Mouse (Mus musculus) heart, embryonic 14.5 days (tissue): ENCODE measurements around the gene Psmd2. TPM values are rescaled to one million over a fixed set of nuclear protein-coding genes. Genes with fewer than 3 reads are reported as not detected.
A peak's percentile ranks its signal among the peaks of the same experiment; 100 is the strongest.

Experiments
- ATAC-seq: fragments of 200-750 bp; cut with Nextera tagmentation; 2 replicates; pipeline ENCODE4 v1.8.0; 2017; ENCODE audit warnings: low read depth, moderate TSS enrichment; ENCODE audit not compliant: insufficient number of reproducible peaks, insufficient read depth, low FRiP score
- H3K27ac ChIP-seq, 2 experiments: fragments of 200-500 bp in 1 of 2; fragments of 300-500 bp in 1 of 2; sonication (generic) in 1 of 2; replicated peaks in 1 of 2; 2 replicates each; pipeline ENCODE4 v1.5.1; 2012 to 2014; ENCODE audit warnings: low read depth in 2 of 2, low read length in 2 of 2, control low read depth in 1 of 2, mild to moderate bottlenecking in 1 of 2, mixed read lengths in 1 of 2; ENCODE audit not compliant: control insufficient read depth in 1 of 2, insufficient read depth in 1 of 2
- H3K27me3 ChIP-seq: fragments of 300-500 bp; sonication (generic); 2 replicates; pipeline ENCODE4 v1.6.1; 2014; ENCODE audit warnings: mild to moderate bottlenecking, low read length, control low read depth; ENCODE audit not compliant: control insufficient read depth, insufficient read depth
- H3K36me3 ChIP-seq: fragments of 300-500 bp; sonication (generic); 2 replicates; pipeline ENCODE4 v1.6.1; 2014; ENCODE audit warnings: mild to moderate bottlenecking, control low read depth, low read length, mixed read lengths; ENCODE audit not compliant: control insufficient read depth, insufficient read depth
- H3K4me1 ChIP-seq, 2 experiments: fragments of 200-500 bp in 1 of 2; fragments of 300-500 bp in 1 of 2; sonication (generic) in 1 of 2; 2 replicates each; pipeline ENCODE4 v1.6.1; 2012 to 2014; ENCODE audit warnings: low read length in 2 of 2, control low read depth in 1 of 2, mixed read lengths in 1 of 2; ENCODE audit not compliant: control insufficient read depth in 2 of 2, insufficient read depth in 2 of 2
- H3K4me2 ChIP-seq: fragments of 300-500 bp; sonication (generic); 2 replicates; pipeline ENCODE4 v1.6.1; 2014; ENCODE audit warnings: mild to moderate bottlenecking, low read length
- H3K4me3 ChIP-seq, 2 experiments: fragments of 200-500 bp in 1 of 2; fragments of 300-500 bp in 1 of 2; sonication (generic) in 1 of 2; 2 replicates each; pipeline ENCODE4 v1.5.1; 2012 to 2014; ENCODE audit warnings: low read length in 2 of 2, mild to moderate bottlenecking in 2 of 2, control low read depth in 1 of 2, low read depth in 1 of 2, moderate library complexity in 1 of 2; ENCODE audit not compliant: control insufficient read depth in 1 of 2, insufficient read depth in 1 of 2
- H3K9ac ChIP-seq: fragments of 300-500 bp; sonication (generic); 2 replicates; pipeline ENCODE4 v1.6.1; 2014; ENCODE audit warnings: mild to moderate bottlenecking, low read length
- H3K9me3 ChIP-seq: fragments of 300-500 bp; sonication (generic); 2 replicates; pipeline ENCODE4 v1.6.1; 2016; ENCODE audit warnings: low read length, control low read depth; ENCODE audit not compliant: control insufficient read depth
- WGBS: fragments of 180-500 bp; shearing (Covaris S2); extraction: QIAGEN DNeasy Blood & Tissue Kit; methylation state at CpG from one replicate; pipeline ENCODE4 v1.1.7; 2014; 5-methylcytosine and 5-hydroxymethylcytosine counted together
- microRNA counts: library from miRNA; unstranded; fragments of <30 nt; microRNA quantifications from one replicate; lab custom pipeline; 2016
- microRNA-seq: library from miRNA; unstranded; fragments of <30 nt; microRNA quantifications from one replicate; pipeline ENCODE4, GENCODE M21; 2016
- polyA plus RNA-seq: library from polyadenylated mRNA; unstranded; fragments of >200 nt; fragmentation: Nextera tagmentation; extraction: Ambion mirVana; gene quantifications from 2 replicates; pipeline ENCODE4 v1.2.1, GENCODE M21; 2014

Psmd2 gene
- polyA plus RNA-seq, 1 experiment from 2014 or later = 217 TPM

DNA sequence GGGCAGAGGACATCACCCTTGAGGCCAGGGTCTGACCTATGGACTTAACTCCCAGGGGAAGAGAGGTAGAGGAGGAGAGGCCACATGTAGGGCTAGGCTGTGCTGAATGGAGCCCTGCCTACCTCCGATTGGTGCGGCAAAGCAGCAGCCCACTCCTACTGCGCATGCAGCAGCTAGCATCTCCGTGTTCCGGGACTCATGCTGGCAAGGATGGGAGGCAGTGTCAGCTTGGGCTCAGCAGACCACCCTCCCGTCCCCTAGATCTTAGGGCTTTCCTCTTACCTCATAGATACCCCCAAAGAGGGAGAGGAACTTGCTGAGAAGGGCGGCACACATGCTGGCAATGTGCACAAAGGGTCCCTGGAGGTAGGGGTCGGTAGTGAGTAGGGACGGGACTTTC lies 60.7 kb downstream of the Psmd2 start:
- Histone ChIP-seq H3K4me1 (peaks cover 14 to 21% of the 10 kb centered on the region in 2 experiments), H3K4me2 (no peak overlapping the region), H3K9ac (no peak overlapping the region), H3K27ac (no peak overlapping the region), H3K9me3 (no peaks in the 10 kb centered on the region), H3K27me3 (no peaks in the 10 kb centered on the region), H3K4me3 (no peak overlapping the region), H3K36me3 (peaks cover 34% of the 10 kb centered on the region)
- 78% methylated on average over 9 of the region's 9 CpGs for WGBS
- no peak for ATAC-seq

DNA sequence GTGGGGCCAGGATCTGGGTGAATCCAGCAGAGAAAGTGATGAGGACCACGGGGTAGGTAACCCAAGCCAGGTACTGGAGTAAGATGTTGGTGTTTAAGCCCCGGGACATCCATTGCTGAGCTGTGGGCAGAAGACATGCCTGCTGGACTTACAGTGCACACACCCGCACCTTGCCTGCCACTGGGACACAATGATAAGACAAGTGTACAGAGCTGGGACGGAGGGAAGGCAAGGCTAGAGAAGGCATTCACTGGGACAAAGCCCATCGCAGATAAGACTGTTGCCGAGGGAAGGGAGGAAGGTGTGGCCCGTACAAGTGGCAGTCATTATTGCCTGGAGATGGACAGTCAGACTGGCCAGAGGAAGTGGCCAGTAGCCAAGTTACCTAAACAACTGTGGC lies 61.4 kb downstream of the Psmd2 start:
- Histone ChIP-seq H3K4me2 (no peak overlapping the region), H3K36me3 (peaks cover 34% of the 10 kb centered on the region), H3K4me1 (peaks cover 14 to 21% of the 10 kb centered on the region in 2 experiments), H3K9ac (no peak overlapping the region), H3K4me3 (no peak overlapping the region), H3K27ac (no peak overlapping the region), H3K9me3 (no peaks in the 10 kb centered on the region), H3K27me3 (no peaks in the 10 kb centered on the region)
- ATAC-seq = no peak
- WGBS = 59% methylated on average over 7 of the region's 7 CpGs

MicroRNA genes within 50 kb of the gene (microRNA counts, 519-probe panel; counts per million panel counts)
- 3,631 counts per million, percentile 73 among the panel's probes with 10 or more counts for microRNA mmu-miR-1224 (lab: Ali Mortazavi, UCI)

Small RNAs within 50 kb of the gene (microRNA-seq; reads per million reads assigned to microRNA genes)
- gene Mir1224 = not detected

Other genes starting within 250 kb of the Psmd2 start
- 64.6 and 68.6 TPM in 2 replicates for gene Abcc5, start 225.3 kb upstream of the Psmd2 start, polyA plus RNA-seq
- 67.3 and 69.6 TPM in 2 replicates for gene Eif2b5, start 152.8 kb upstream of the Psmd2 start, polyA plus RNA-seq
- 20.7 and 21.0 TPM in 2 replicates for gene Dvl3, start 134.7 kb upstream of the Psmd2 start, polyA plus RNA-seq
- 451 and 502 TPM in 2 replicates for gene Ap2m1, start 116.2 kb upstream of the Psmd2 start, polyA plus RNA-seq
- gene Abcf3, start 103.1 kb upstream of the Psmd2 start, polyA plus RNA-seq = 37.1 and 46.0 TPM in 2 replicates
- 0.23 and 0.54 TPM in 2 replicates for gene Vwa5b2, start 62.2 kb upstream of the Psmd2 start, polyA plus RNA-seq
- gene Eef1akmt4, start 40.1 kb upstream of the Psmd2 start, polyA plus RNA-seq = 19.4 TPM in 2 replicates
- gene Gm49333, start 40.0 kb upstream of the Psmd2 start, polyA plus RNA-seq = 0.14 TPM in 1 of 2 replicates, not detected in the other
- 29.3 and 31.4 TPM in 2 replicates for gene Alg3, start 39.9 kb upstream of the Psmd2 start, polyA plus RNA-seq
- 0.40 and 0.57 TPM in 2 replicates for gene Camk2n2, start 30.4 kb upstream of the Psmd2 start, polyA plus RNA-seq
- gene Ece2, start 21.8 kb upstream of the Psmd2 start, polyA plus RNA-seq = 0.22 and 0.53 TPM in 2 replicates
- gene Eif4g1, start 16.7 kb downstream of the Psmd2 start, polyA plus RNA-seq = 96.6 and 107 TPM in 2 replicates
- gene Fam131a, start 41.6 kb downstream of the Psmd2 start, polyA plus RNA-seq = 7.1 and 7.2 TPM in 2 replicates
- gene Polr2h, start 66.0 kb downstream of the Psmd2 start, polyA plus RNA-seq = 53.2 and 58.4 TPM in 2 replicates
- gene Clcn2, start 66.1 kb downstream of the Psmd2 start, polyA plus RNA-seq = 4.0 and 5.1 TPM in 2 replicates
- gene Chrd, start 81.5 kb downstream of the Psmd2 start, polyA plus RNA-seq = 0.67 and 0.70 TPM in 2 replicates
- gene Thpo, start 82.9 kb downstream of the Psmd2 start, polyA plus RNA-seq = 0.34 TPM in 1 of 2 replicates, not detected in the other